Mouse (Mus musculus): Measurements from ENCODE around the gene Pbld1.

- no peak for TF ChIP-seq CTCF (IDR thresholded peaks at IDR 0.05; ENCODE audit: low read depth)
- no peak for TF ChIP-seq EP300 (IDR thresholded peaks at IDR 0.05; ENCODE audit: low read depth)
Measured at GRCm38 (mm10) chr10:63100657-63101056, 40.7 kb downstream of the Pbld1 start.

All from heart, postnatal 0 days (tissue).